Mouse (Mus musculus): ENCODE data around the gene Olfr907. TPM values are rescaled to one million over a fixed set of nuclear protein-coding genes. Genes with fewer than 3 reads are reported as not detected.

Olfr907 gene
- not detected in 2 replicates for polyA plus RNA-seq (2012; ENCODE audit: low replicate concordance)

DNA sequence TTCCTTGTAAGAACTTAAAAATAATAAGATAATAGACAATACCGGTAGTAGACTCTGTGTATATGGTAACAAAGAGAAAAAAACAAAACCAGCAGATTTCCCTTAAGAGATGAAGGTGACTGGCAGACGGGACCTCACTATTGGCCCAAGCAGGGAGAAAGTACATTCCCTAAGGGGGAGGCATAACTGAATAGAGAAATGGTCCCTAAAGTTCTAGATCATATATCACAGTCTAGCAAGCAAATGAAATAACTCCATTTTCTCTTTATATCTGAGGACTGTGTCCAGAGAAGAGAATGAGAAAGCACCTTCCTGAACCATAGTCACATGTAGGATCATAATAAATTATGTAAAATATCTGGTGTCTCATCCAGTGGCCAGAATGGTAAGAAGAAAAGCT lies at the start of gene Olfr907:
Gene Olfr907, plus strand, starts transcription at position 301 of the 400 bp plus-strand sequence.

DNA sequence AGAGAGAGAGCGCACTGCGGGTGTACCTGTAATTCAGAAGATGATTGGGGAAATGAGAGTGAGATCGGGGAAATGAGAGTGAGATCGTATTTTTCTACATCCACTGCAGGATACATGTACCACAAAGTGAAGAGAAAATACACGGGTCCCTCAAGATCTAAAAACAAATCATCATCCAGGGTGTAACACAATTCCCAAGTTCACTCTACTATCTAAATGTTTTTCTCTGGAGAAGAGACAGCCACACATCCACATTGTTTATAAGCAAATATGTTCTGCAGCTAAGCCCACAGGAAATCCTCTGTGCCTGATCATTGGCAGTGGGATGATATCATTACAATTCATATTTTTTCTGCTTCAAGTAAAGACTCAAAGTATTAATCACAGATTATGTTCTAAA lies 48.2 kb upstream of the Olfr907 start, which contains the start of gene Olfr902:
Gene Olfr902, plus strand, starts transcription at position 301 of the 400 bp plus-strand sequence.

GRCm38 (mm10) chr9:38462844-38463243 lies 32.8 kb upstream of the Olfr907 start, which contains the start of gene Olfr904:
Olfr904 (plus strand) TSS chr9:38463144.

DNA sequence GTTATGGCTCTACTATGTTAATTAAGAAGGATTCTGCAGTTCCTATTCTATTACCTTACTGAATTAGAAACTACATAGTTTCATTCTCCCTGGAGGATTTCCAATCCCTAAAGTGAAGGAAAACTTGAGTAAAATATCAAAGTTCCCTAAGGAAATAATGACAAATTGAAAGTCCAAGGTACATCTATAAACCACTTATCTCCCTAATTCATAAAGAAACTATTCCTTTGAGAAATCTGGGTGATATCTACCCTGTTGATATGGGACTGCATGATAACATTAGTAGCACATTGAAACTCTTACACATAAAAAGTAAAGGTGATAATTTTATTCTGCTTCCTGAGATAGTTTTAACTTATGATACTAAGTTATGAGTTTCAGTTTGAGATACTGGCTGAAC lies 24.8 kb upstream of the Olfr907 start, which contains the start of gene Olfr905:
Gene Olfr905, plus strand, starts transcription at position 301 of the 400 bp plus-strand sequence.

GRCm38 (mm10) chr9:38486785-38487184 lies 8.8 kb upstream of the Olfr907 start, which contains the start of gene Olfr906:
Olfr906 (plus strand) TSS chr9:38487085.

DNA sequence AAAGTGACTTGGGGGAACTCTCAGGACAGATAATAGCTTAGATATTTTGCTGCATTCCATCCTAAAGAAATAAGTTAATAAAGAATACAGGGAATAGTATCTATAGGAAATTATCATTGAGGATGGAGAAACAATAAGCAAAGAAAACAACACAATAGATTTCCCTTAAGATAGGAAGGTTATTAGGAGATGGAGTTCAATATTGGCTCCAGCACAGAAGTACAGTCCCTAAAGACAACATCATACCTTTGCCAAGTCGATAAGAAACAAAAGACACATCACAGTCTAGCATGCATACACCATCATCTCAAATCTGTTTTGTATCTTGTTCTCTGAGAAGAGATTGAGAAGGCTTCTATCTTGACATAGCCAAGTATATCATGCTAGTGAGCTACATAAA lies 25.7 kb downstream of the Olfr907 start, which contains the start of gene Olfr911-ps1:
Gene Olfr911-ps1, plus strand, starts transcription at position 301 of the 400 bp plus-strand sequence.

DNA sequence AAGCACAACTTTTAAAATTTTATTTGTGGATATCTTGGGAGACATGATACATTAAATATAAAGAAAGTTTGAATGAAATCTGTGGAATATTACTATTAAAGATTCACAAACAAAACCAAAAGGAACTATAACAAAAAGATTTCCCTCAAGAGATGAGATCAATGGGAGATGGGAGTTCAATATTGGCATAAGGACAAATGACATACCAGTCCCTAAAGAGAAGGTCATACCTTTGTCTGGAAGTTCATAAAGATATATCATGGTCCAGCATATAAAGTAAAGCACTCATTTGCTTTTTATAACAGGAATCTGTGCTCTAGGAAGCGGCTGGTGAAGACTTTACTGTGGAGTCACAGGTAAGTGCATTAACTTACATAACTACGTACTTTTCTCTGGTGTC lies 41.9 kb downstream of the Olfr907 start, which contains the start of gene Olfr910:
Gene Olfr910, plus strand, starts transcription at position 301 of the 400 bp plus-strand sequence.

Other genes with a start within 250 kb of the Olfr907 start
- gene Olfr143, start 243.0 kb upstream of the Olfr907 start, polyA plus RNA-seq (2012; ENCODE audit: low replicate concordance) = not detected in 2 replicates
- gene Olfr895, start 227.9 kb upstream of the Olfr907 start, polyA plus RNA-seq (2012; ENCODE audit: low replicate concordance) = not detected in 2 replicates
- 0.05 TPM in 1 of 2 replicates, not detected in the other for gene Olfr896-ps1, start 204.7 kb upstream of the Olfr907 start, polyA plus RNA-seq (2012; ENCODE audit: low replicate concordance)
- gene Olfr25, start 166.7 kb upstream of the Olfr907 start, polyA plus RNA-seq (2012; ENCODE audit: low replicate concordance) = 0.02 TPM in 1 of 2 replicates, not detected in the other
- not detected in 2 replicates for gene Olfr898, start 147.4 kb upstream of the Olfr907 start, polyA plus RNA-seq (2012; ENCODE audit: low replicate concordance)
- not detected in 2 replicates for gene Olfr250, start 128.9 kb upstream of the Olfr907 start, polyA plus RNA-seq (2012; ENCODE audit: low replicate concordance)
- not detected in 2 replicates for gene Olfr251, start 118.7 kb upstream of the Olfr907 start, polyA plus RNA-seq (2012; ENCODE audit: low replicate concordance)
- not detected in 2 replicates for gene Olfr147, start 94.1 kb upstream of the Olfr907 start, polyA plus RNA-seq (2012; ENCODE audit: low replicate concordance)
- not detected in 2 replicates for gene Olfr901, start 66.3 kb upstream of the Olfr907 start, polyA plus RNA-seq (2012; ENCODE audit: low replicate concordance)
- gene Olfr902, start 48.1 kb upstream of the Olfr907 start, polyA plus RNA-seq (2012; ENCODE audit: low replicate concordance) = not detected in 2 replicates
- gene Olfr904, start 32.7 kb upstream of the Olfr907 start, polyA plus RNA-seq (2012; ENCODE audit: low replicate concordance) = not detected in 2 replicates
- gene Olfr905, start 24.7 kb upstream of the Olfr907 start, polyA plus RNA-seq (2012; ENCODE audit: low replicate concordance) = not detected in 2 replicates
- not detected in 2 replicates for gene Olfr906, start 8.7 kb upstream of the Olfr907 start, polyA plus RNA-seq (2012; ENCODE audit: low replicate concordance)
- gene Olfr911-ps1, start 25.8 kb downstream of the Olfr907 start, polyA plus RNA-seq (2012; ENCODE audit: low replicate concordance) = not detected in 2 replicates
- not detected in 2 replicates for gene Olfr910, start 42.0 kb downstream of the Olfr907 start, polyA plus RNA-seq (2012; ENCODE audit: low replicate concordance)
- not detected in 2 replicates for gene Olfr912, start 84.4 kb downstream of the Olfr907 start, polyA plus RNA-seq (2012; ENCODE audit: low replicate concordance)
- not detected in 2 replicates for gene Olfr913, start 97.0 kb downstream of the Olfr907 start, polyA plus RNA-seq (2012; ENCODE audit: low replicate concordance)
- not detected in 2 replicates for gene Olfr914, start 109.3 kb downstream of the Olfr907 start, polyA plus RNA-seq (2012; ENCODE audit: low replicate concordance)
- gene Olfr916, start 164.1 kb downstream of the Olfr907 start, polyA plus RNA-seq (2012; ENCODE audit: low replicate concordance) = not detected in 2 replicates
- not detected in 2 replicates for gene Olfr917, start 170.0 kb downstream of the Olfr907 start, polyA plus RNA-seq (2012; ENCODE audit: low replicate concordance)
- gene Olfr918, start 178.8 kb downstream of the Olfr907 start, polyA plus RNA-seq (2012; ENCODE audit: low replicate concordance) = not detected in 2 replicates
- not detected in 2 replicates for gene Olfr919, start 207.9 kb downstream of the Olfr907 start, polyA plus RNA-seq (2012; ENCODE audit: low replicate concordance)
- 1.7 and 1.8 TPM in 2 replicates for gene Vwa5a, start 222.5 kb downstream of the Olfr907 start, polyA plus RNA-seq (2012; ENCODE audit: low replicate concordance)

Data from hematopoietic multipotent progenitor cell, adult 10-12 weeks (in vitro differentiated cells).